Mouse (Mus musculus) erythroblast, embryonic 14.5 days (primary cell): ENCODE measurements around the gene Ip6k2. TPM values are rescaled to one million over a fixed set of nuclear protein-coding genes. Genes with fewer than 3 reads are reported as not detected.

Source experiments
- H3K27me3 ChIP-seq: 2 replicates; pipeline ENCODE4 v1.6.1; 2012; ENCODE audit warnings: inconsistent platforms; ENCODE audit not compliant: control insufficient read depth
- H3K36me3 ChIP-seq: 2 replicates; pipeline ENCODE4 v1.6.1; 2012; ENCODE audit warnings: mild to moderate bottlenecking, inconsistent platforms; ENCODE audit not compliant: control insufficient read depth
- H3K4me1 ChIP-seq: 2 replicates; pipeline ENCODE4 v1.6.1; 2012; ENCODE audit warnings: inconsistent platforms; ENCODE audit not compliant: control insufficient read depth
- H3K4me3 ChIP-seq: replicated peaks from 2 replicates; pipeline ENCODE3; 2012; ENCODE audit warnings: moderate library complexity, mild to moderate bottlenecking, inconsistent platforms
- H3K9me3 ChIP-seq: 2 replicates; pipeline ENCODE4 v1.6.1; 2012; ENCODE audit warnings: low read length, inconsistent platforms, mixed read lengths; ENCODE audit not compliant: control insufficient read depth
- GATA1 ChIP-seq: IDR thresholded peaks from 2 replicates; pipeline ENCODE4 v1.6.1; 2012; ENCODE audit warnings: low read length, inconsistent platforms, mixed read lengths
- TAL1 ChIP-seq: IDR thresholded peaks from 3 replicates; pipeline ENCODE4 v1.6.1; 2012; ENCODE audit warnings: low read length, inconsistent platforms, mixed read lengths
- polyA plus RNA-seq: library from polyadenylated mRNA; stranded (reverse); fragments of >175 nt; gene quantifications from 2 replicates; pipeline ENCODE4 v1.2.3, GENCODE M21; 2012

Ip6k2 gene
- polyA plus RNA-seq, 1 experiment = 5.9 TPM

- no peaks in the 10 kb centered on the region for H3K27me3 ChIP-seq
- no peak for TF ChIP-seq GATA1
- TF ChIP-seq TAL1 = no peak
- H3K4me1 ChIP-seq = peaks cover 91% of the 10 kb centered on the region
- no peaks in the 10 kb centered on the region for H3K9me3 ChIP-seq
- no peak overlapping the region for H3K4me3 ChIP-seq
- H3K36me3 ChIP-seq = peaks cover 82% of the 10 kb centered on the region
Observed at GRCm38 (mm10) chr9:108792730-108793129, 9.1 kb downstream of the Ip6k2 start.

- peaks cover 82% of the 10 kb centered on the region for H3K36me3 ChIP-seq
- H3K4me3 ChIP-seq = peak overlapping the region; percentile 62
- no peaks in the 10 kb centered on the region for H3K27me3 ChIP-seq
- H3K9me3 ChIP-seq = no peaks in the 10 kb centered on the region
- no peak for TF ChIP-seq TAL1
- no peak for TF ChIP-seq GATA1
- peaks cover 87% of the 10 kb centered on the region for H3K4me1 ChIP-seq
Observed at GRCm38 (mm10) chr9:108795281-108795680, 11.7 kb downstream of the Ip6k2 start.

GRCm38 (mm10) chr9:108795762-108796161 is 12.2 kb downstream of the Ip6k2 start:
- Histone ChIP-seq H3K9me3 (no peaks in the 10 kb centered on the region), H3K4me1 (peaks cover 82% of the 10 kb centered on the region), H3K4me3 (peak overlapping the region; percentile 62), H3K27me3 (no peaks in the 10 kb centered on the region), H3K36me3 (peaks cover 82% of the 10 kb centered on the region)
- no peak for TF ChIP-seq TAL1
- TF ChIP-seq GATA1 = no peak

GRCm38 (mm10) chr9:108796351-108796981 is 12.9 kb downstream of the Ip6k2 start:
- TF ChIP-seq GATA1 = no peak
- TF ChIP-seq TAL1 = no peak
- Histone ChIP-seq H3K4me3 (peak overlapping the region; percentile 62), H3K9me3 (no peaks in the 10 kb centered on the region), H3K36me3 (peaks cover 83% of the 10 kb centered on the region), H3K27me3 (no peaks in the 10 kb centered on the region), H3K4me1 (peaks cover 79% of the 10 kb centered on the region)

- no peak overlapping the region for H3K4me3 ChIP-seq
- H3K4me1 ChIP-seq = peaks cover 78% of the 10 kb centered on the region
- peaks cover 87% of the 10 kb centered on the region for H3K36me3 ChIP-seq
Observed at GRCm38 (mm10) chr9:108797477-108797876, 13.9 kb downstream of the Ip6k2 start.

GRCm38 (mm10) chr9:108798508-108799075 is 15.0 kb downstream of the Ip6k2 start:
- Histone ChIP-seq H3K9me3 (no peaks in the 10 kb centered on the region), H3K4me1 (peaks cover 74% of the 10 kb centered on the region), H3K4me3 (no peak overlapping the region), H3K36me3 (peaks cover 88% of the 10 kb centered on the region), H3K27me3 (no peaks in the 10 kb centered on the region)
- no peak for TF ChIP-seq GATA1
- no peak for TF ChIP-seq TAL1

More at GRCm38 (mm10) chr9:108797477-108797876, 13.9 kb downstream of the Ip6k2 start:
- TF ChIP-seq TAL1 = no peak
- no peak for TF ChIP-seq GATA1
- no peaks in the 10 kb centered on the region for H3K9me3 ChIP-seq
- H3K27me3 ChIP-seq = no peaks in the 10 kb centered on the region

GRCm38 (mm10) chr9:108799564-108799963 is 16.0 kb downstream of the Ip6k2 start:
- Histone ChIP-seq H3K4me1 (peaks cover 68% of the 10 kb centered on the region), H3K4me3 (no peak overlapping the region)

GRCm38 (mm10) chr9:108805768-108806167 is 22.2 kb downstream of the Ip6k2 start:
- no peak overlapping the region for H3K4me3 ChIP-seq
- peaks cover 74% of the 10 kb centered on the region for H3K4me1 ChIP-seq
- H3K36me3 ChIP-seq = peaks cover 72% of the 10 kb centered on the region
- H3K9me3 ChIP-seq = no peaks in the 10 kb centered on the region
- no peaks in the 10 kb centered on the region for H3K27me3 ChIP-seq
- TF ChIP-seq TAL1 (peak; percentile 9; the same call in 1 of the 3 replicates), GATA1 (0 out of 2 replicates have a peak, but pooled peaks have one; percentile 25)

More at GRCm38 (mm10) chr9:108799564-108799963, 16.0 kb downstream of the Ip6k2 start:
- H3K27me3 ChIP-seq = no peaks in the 10 kb centered on the region
- no peaks in the 10 kb centered on the region for H3K9me3 ChIP-seq
- H3K36me3 ChIP-seq = peaks cover 91% of the 10 kb centered on the region
- TF ChIP-seq TAL1 (no peak), GATA1 (no peak)

GRCm38 (mm10) chr9:108806379-108806778 is 22.8 kb downstream of the Ip6k2 start:
- Histone ChIP-seq H3K4me1 (peaks cover 72% of the 10 kb centered on the region), H3K36me3 (peaks cover 68% of the 10 kb centered on the region), H3K9me3 (no peaks in the 10 kb centered on the region), H3K4me3 (no peak overlapping the region), H3K27me3 (no peaks in the 10 kb centered on the region)
- TF ChIP-seq TAL1 (no peak), GATA1 (no peak)

GRCm38 (mm10) chr9:108806831-108807230 is 23.2 kb downstream of the Ip6k2 start:
- peaks cover 68% of the 10 kb centered on the region for H3K36me3 ChIP-seq
- H3K4me1 ChIP-seq = peaks cover 68% of the 10 kb centered on the region
- H3K4me3 ChIP-seq = no peak overlapping the region
- no peaks in the 10 kb centered on the region for H3K9me3 ChIP-seq
- no peaks in the 10 kb centered on the region for H3K27me3 ChIP-seq
- TF ChIP-seq TAL1 (no peak), GATA1 (no peak)
